Mouse (Mus musculus) erythroblast, embryonic 14.5 days (primary cell): Measurements from ENCODE around the gene Mgat4c. TPM values are rescaled to one million over a fixed set of nuclear protein-coding genes. Genes with fewer than 3 reads are reported as not detected.

Experiments used
- H3K27me3 ChIP-seq: 2 replicates; pipeline ENCODE4 v1.6.1; 2012; ENCODE audit warnings: inconsistent platforms; ENCODE audit not compliant: control insufficient read depth
- H3K36me3 ChIP-seq: 2 replicates; pipeline ENCODE4 v1.6.1; 2012; ENCODE audit warnings: mild to moderate bottlenecking, inconsistent platforms; ENCODE audit not compliant: control insufficient read depth
- H3K4me1 ChIP-seq: 2 replicates; pipeline ENCODE4 v1.6.1; 2012; ENCODE audit warnings: inconsistent platforms; ENCODE audit not compliant: control insufficient read depth
- H3K4me3 ChIP-seq: replicated peaks from 2 replicates; pipeline ENCODE3; 2012; ENCODE audit warnings: moderate library complexity, mild to moderate bottlenecking, inconsistent platforms
- H3K9me3 ChIP-seq: 2 replicates; pipeline ENCODE4 v1.6.1; 2012; ENCODE audit warnings: low read length, inconsistent platforms, mixed read lengths; ENCODE audit not compliant: control insufficient read depth
- GATA1 ChIP-seq: IDR thresholded peaks from 2 replicates; pipeline ENCODE4 v1.6.1; 2012; ENCODE audit warnings: low read length, inconsistent platforms, mixed read lengths
- TAL1 ChIP-seq: IDR thresholded peaks from 3 replicates; pipeline ENCODE4 v1.6.1; 2012; ENCODE audit warnings: low read length, inconsistent platforms, mixed read lengths
- polyA plus RNA-seq: library from polyadenylated mRNA; stranded (reverse); fragments of >175 nt; gene quantifications from 2 replicates; pipeline ENCODE4 v1.2.3, GENCODE M21; 2012

Gene Mgat4c
- polyA plus RNA-seq, 1 experiment = not detected

DNA sequence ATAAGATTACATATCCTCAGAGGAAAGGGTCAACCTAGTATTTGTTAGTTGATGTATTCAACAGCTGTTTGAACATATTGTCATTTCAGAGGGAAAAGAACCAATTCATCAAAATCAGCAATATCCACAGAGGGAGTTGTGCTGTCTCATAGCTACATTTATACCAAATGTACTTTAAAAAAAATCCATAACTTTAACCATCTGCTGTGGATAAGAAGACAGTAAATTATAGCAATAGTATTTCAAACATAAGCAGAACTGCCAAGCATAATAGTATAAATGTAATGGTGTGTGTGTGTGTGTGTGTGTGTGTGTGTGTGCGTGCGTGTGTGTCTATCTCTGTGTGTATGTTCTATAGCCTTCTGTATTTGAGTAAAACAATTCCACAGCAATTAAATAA, 127.5 kb downstream of the Mgat4c start:
- TF ChIP-seq TAL1 = no peak
- no peak for TF ChIP-seq GATA1
- Histone ChIP-seq H3K9me3 (no peaks in the 10 kb centered on the region), H3K36me3 (no peaks in the 10 kb centered on the region), H3K4me3 (no peak overlapping the region), H3K4me1 (no peaks in the 10 kb centered on the region), H3K27me3 (no peaks in the 10 kb centered on the region)

DNA sequence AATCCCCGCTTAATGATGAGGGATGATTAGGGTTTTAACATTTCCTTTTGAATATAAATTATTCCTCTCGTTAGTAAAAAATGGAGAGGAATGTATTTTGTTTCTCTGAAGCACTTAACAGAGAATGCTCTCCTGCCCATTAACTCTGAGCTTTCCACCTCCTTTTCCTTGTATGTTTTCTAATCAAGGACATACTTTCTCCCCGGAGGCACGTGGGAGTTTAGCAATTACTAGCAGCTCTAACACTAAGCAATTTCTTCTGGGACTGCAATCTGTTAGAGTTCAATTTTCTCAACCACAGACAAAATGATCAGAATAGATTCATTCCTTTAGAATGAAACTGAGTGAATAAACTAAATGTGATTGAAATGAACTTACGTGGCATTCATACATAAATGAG, 135.6 kb downstream of the Mgat4c start:
- Histone ChIP-seq H3K9me3 (no peaks in the 10 kb centered on the region), H3K27me3 (no peaks in the 10 kb centered on the region), H3K4me1 (no peaks in the 10 kb centered on the region), H3K36me3 (no peaks in the 10 kb centered on the region), H3K4me3 (no peak overlapping the region)
- no peak for TF ChIP-seq GATA1
- TF ChIP-seq TAL1 = no peak

DNA sequence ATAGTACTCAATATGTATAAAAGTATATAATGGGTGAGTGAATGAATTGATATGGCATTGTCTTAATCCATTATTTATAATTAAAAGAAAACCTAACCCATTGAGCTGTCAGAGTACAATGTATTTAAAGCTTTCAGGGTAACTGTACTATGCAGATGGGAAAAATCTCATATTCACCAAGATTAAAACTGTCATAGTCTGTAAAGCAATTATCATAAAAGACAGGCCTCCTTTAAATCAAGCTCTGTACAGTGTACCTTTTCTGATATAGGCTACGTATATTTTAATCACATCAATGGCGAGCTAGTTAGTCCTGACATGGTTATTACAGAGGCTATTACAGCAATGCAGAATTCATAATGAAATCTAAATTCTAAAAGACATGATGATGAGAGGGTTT, 146.7 kb downstream of the Mgat4c start:
- Histone ChIP-seq H3K4me1 (no peaks in the 10 kb centered on the region), H3K9me3 (peaks cover 2% of the 10 kb centered on the region; the same call in 1 of the 2 replicates), H3K4me3 (no peak overlapping the region), H3K36me3 (no peaks in the 10 kb centered on the region), H3K27me3 (no peaks in the 10 kb centered on the region)
- TF ChIP-seq GATA1 (no peak), TAL1 (no peak)

DNA sequence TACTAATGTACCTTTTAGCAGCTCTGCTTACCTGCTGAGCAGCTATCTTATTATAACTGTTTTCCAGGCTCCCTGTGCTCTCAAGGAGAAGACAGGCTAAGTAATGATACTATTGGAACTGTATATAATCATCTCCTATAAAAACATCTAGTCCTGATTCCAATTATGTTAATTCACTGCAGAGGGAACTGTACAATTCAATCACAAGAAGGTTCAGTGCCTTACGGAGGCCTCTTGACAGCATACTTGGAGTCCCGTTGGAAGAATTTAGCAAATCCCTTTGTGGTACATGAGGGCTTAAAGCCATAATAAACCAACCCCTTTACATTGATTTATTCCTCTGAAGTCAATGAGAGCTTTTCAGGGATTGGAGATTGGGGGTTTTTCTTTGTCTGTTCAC, 174.8 kb downstream of the Mgat4c start:
- H3K9me3 ChIP-seq = no peaks in the 10 kb centered on the region; the same call in 1 of the 2 replicates
- no peak overlapping the region for H3K4me3 ChIP-seq
- TF ChIP-seq GATA1 (no peak), TAL1 (no peak)
- no peaks in the 10 kb centered on the region for H3K27me3 ChIP-seq
- H3K36me3 ChIP-seq = no peaks in the 10 kb centered on the region
- no peaks in the 10 kb centered on the region for H3K4me1 ChIP-seq

DNA sequence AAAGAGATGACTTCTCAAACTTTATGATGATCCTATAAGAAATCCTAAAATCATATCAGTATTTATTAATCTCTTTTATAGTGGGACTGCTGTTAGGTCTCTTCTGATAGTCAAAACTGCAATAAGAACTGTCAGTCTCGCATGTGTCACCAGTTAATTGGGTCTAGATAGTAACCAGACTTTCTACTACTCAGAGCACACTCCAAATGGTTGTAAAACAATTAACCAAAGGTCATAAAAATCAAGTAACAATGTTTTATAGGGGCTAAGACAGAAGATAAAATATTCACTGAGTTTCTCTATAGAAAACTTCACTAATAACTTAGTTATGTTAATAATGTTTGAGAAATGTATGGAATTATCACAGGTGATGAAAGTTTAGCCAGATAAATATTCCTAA, 208.6 kb downstream of the Mgat4c start:
- Histone ChIP-seq H3K9me3 (no peaks in the 10 kb centered on the region; the same call in 1 of the 2 replicates), H3K36me3 (no peaks in the 10 kb centered on the region), H3K27me3 (no peaks in the 10 kb centered on the region), H3K4me3 (no peak overlapping the region), H3K4me1 (no peaks in the 10 kb centered on the region)
- TF ChIP-seq GATA1 (no peak), TAL1 (no peak)

DNA sequence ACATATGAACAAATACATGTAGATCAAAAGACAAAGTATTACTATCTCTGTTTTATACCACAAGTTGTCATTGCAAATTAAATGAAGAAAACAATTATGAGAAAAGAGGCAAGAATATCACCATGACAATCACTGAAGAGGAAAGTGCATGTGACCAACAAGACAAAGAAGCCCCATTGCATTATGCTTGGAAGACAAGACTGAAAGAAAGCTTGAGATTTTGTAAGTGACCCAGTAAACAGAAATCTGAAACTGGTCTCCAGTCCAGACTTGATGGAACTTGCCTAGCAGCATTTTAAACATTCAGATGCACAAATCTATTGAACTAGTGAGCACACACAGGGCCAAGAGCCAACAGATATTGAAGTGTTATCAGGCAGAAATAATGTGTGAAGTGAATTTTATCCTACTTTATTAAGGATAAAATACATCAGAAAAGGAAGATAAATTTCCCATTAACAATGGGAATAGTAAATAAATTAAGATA, 236.1 kb downstream of the Mgat4c start:
- no peaks in the 10 kb centered on the region for H3K27me3 ChIP-seq
- H3K4me1 ChIP-seq = no peaks in the 10 kb centered on the region
- TF ChIP-seq TAL1 (no peak), GATA1 (no peak)
- no peaks in the 10 kb centered on the region for H3K36me3 ChIP-seq
- H3K4me3 ChIP-seq = no peak overlapping the region
- no peaks in the 10 kb centered on the region; the same call in 1 of the 2 replicates for H3K9me3 ChIP-seq

DNA sequence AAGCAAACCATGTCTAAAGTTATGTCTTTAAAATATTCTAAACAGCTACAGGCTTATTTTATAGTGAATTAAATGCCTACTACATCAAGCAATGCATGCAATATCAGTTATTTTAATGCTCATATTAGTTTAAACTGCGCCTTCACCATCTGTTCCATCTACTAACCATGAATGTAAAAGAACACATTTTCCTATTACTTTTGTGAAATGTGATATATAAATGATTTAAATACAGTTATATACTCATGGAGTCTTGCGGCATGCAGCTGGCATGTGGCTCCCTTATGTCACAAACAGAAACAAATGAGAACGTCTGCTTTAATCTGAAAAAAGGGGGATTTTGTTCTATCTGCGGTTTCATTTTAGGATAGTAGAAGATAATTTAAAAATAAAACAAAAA, 316.3 kb downstream of the Mgat4c start:
- Histone ChIP-seq H3K27me3 (no peaks in the 10 kb centered on the region), H3K4me1 (no peaks in the 10 kb centered on the region), H3K4me3 (no peak overlapping the region), H3K36me3 (no peaks in the 10 kb centered on the region), H3K9me3 (no peaks in the 10 kb centered on the region)
- TF ChIP-seq GATA1 (no peak), TAL1 (no peak)

DNA sequence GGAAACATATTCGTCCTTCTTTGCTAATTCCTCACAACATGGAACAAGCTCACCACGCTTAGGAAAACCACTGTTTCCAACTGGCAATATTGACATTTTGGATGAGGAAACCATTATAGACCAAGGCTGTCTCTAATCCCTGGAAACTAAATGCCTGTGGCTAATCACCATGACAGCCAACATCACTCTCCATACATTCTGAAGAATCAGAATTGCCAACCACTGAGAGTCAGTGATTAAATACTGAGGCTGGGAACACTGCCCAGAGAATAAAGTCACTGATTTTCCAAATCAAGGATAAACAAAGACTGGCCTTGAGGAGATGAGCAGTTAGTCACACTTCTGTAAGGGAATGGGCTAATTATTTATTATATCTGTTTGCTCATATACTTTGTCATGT, 361.2 kb downstream of the Mgat4c start:
- H3K9me3 ChIP-seq = no peaks in the 10 kb centered on the region; the same call in 1 of the 2 replicates
- H3K4me1 ChIP-seq = no peaks in the 10 kb centered on the region
- TF ChIP-seq TAL1 (no peak), GATA1 (no peak)
- no peaks in the 10 kb centered on the region for H3K27me3 ChIP-seq
- no peaks in the 10 kb centered on the region for H3K36me3 ChIP-seq
- H3K4me3 ChIP-seq = no peak overlapping the region

DNA sequence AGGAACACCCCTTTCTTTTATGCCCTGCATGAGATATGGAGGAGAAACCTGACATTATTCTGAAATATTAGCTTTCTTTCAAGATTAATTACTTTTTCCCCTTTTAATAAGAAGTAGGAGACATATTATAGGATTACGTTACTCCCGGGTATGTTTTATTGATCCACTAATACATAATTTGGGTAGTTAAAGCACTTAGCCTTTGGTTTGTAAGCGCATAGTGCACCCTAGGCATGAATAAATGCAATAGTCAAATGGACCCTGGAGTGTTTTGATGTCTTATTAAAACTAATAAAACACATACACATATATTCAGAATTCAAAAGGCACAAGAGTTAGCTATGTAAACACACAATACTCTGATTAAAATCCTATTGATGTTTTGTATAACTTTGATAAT, 374.9 kb downstream of the Mgat4c start:
- H3K27me3 ChIP-seq = no peaks in the 10 kb centered on the region
- H3K36me3 ChIP-seq = no peaks in the 10 kb centered on the region
- TF ChIP-seq GATA1 = no peak
- TF ChIP-seq TAL1 = no peak
- no peaks in the 10 kb centered on the region for H3K9me3 ChIP-seq
- no peaks in the 10 kb centered on the region for H3K4me1 ChIP-seq
- no peak overlapping the region for H3K4me3 ChIP-seq

DNA sequence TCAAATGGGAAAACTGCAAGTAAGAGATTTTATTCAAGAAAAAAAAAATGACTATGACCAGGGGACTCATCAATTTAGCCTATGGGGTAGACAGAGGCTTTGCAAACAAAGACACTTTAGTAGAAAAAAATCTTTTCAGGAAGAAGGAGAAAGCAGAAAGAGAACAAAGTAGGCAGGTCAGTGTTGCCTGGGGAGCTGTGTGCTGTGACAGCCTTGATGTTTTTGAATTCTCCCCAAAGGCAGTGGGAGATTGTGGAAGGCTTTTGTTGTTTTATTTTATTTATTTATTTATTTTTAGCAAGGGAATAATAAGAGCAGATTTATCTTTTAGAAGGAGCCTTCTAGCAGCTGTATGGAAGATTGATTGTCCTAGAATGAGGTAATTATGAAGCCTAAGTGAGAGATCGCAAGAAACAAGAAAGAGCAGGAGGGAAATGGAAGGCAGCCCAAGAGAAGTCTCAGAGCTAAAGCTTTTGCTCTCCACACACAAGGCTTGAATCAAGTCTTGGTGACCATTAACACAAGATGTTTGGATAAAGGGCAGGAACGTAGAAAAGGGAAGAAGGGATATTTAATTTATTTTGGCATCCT, 375.8 kb downstream of the Mgat4c start:
- Histone ChIP-seq H3K4me3 (no peak overlapping the region), H3K36me3 (no peaks in the 10 kb centered on the region), H3K9me3 (no peaks in the 10 kb centered on the region), H3K27me3 (no peaks in the 10 kb centered on the region), H3K4me1 (no peaks in the 10 kb centered on the region)
- TF ChIP-seq TAL1 = no peak
- TF ChIP-seq GATA1 = no peak
